Mouse (Mus musculus): ENCODE measurements at regions not wholly inside any gene's neighbourhood (a gene's known extent, or its start where the extent isn't known, plus 50 kb on each side); places are given as distances from the start of the nearest gene placed in this dataset.

- TF ChIP-seq POLR2A (IDR thresholded peaks at IDR 0.05; ENCODE audit: borderline replicate concordance, extremely low read depth, low read depth, low read length) (no peak), CTCF (IDR thresholded peaks at IDR 0.05; ENCODE audit: insufficient read depth, low read length) (no peak)
These were observed 460.1 kb downstream of the Meis1 start for GRCm38 (mm10) chr11:18558665-18559064.

All from lung, adult 2 months (tissue).